Mouse (Mus musculus) adrenal gland, adult 18-20 months (tissue): ENCODE data around the gene Bcar3. TPM values are rescaled to one million over a fixed set of nuclear protein-coding genes. Genes with fewer than 3 reads are reported as not detected.

Experiments
- DNase-seq, 2 experiments: peaks; one replicate each; pipeline ENCODE4 v3.0.0; 2021 to 2022; ENCODE audit warnings: low spot score in 2 of 2
- microRNA-seq, 2 experiments: library from miRNA; unstranded; fragments of <30 nt; microRNA quantifications; one replicate each; pipeline ENCODE4 v1.2.0; 2021; ENCODE audit warnings: borderline number of aligned reads in 2 of 2
- total RNA-seq, 2 experiments: library from RNA; stranded (reverse); gene quantifications; 1 replicate in 1 of 2; 2 replicates in 1 of 2; pipeline ENCODE4 v1.2.3; 2021

Gene Bcar3
- total RNA-seq, 2 experiments from 2014 or later = 50.6 to 58.6 TPM

- DNase-seq = no peak
Observed at GRCm38 (mm10) chr3:122547469-122547868, 253.5 kb downstream of the Bcar3 start.

- DNase-seq = no peak
Observed at GRCm38 (mm10) chr3:122551174-122551573, 257.2 kb downstream of the Bcar3 start.

- DNase-seq = no peak
Observed at GRCm38 (mm10) chr3:122557766-122558165, 263.8 kb downstream of the Bcar3 start.

GRCm38 (mm10) chr3:122565285-122565684, 271.3 kb downstream of the Bcar3 start:
- DNase-seq = no peak

- DNase-seq = no peak
Observed at GRCm38 (mm10) chr3:122566112-122566511, 272.2 kb downstream of the Bcar3 start.

GRCm38 (mm10) chr3:122566549-122566948, 272.6 kb downstream of the Bcar3 start:
- no peak for DNase-seq

- no peak for DNase-seq
Observed at GRCm38 (mm10) chr3:122573426-122574286, 279.7 kb downstream of the Bcar3 start.

GRCm38 (mm10) chr3:122574921-122575320, 281.0 kb downstream of the Bcar3 start:
- DNase-seq = no peak

GRCm38 (mm10) chr3:122577360-122577759, 283.4 kb downstream of the Bcar3 start:
- no peak for DNase-seq

Small RNA genes lying within 50 kb of the gene (microRNA-seq; reads per million reads assigned to microRNA genes)
- gene Mir760 (86.9 to 121 reads per million in 2 experiments), gene Mir7657 (0 reads per million in 2 experiments)

Other genes starting within 250 kb of the Bcar3 start
- 1 to 10 TPM; 1.1 to 3.2 TPM for gene Abca4, start 249.7 kb upstream of the Bcar3 start, total RNA-seq
- gene Gclm, start 48.6 kb upstream of the Bcar3 start, total RNA-seq = 100 to 1,000 TPM in 1 of 2 experiments, 10 to 100 TPM in 1; 82.6 to 110 TPM
- 10 to 100 TPM; 43.6 to 44.9 TPM for gene Dnttip2, start 19.7 kb upstream of the Bcar3 start, total RNA-seq